Mouse (Mus musculus) ES-E14 (cell line): Measurements from ENCODE around the gene Selenov. TPM values are rescaled to one million over a fixed set of nuclear protein-coding genes. Genes with fewer than 3 reads are reported as not detected.

Experiments
- DNase-seq: peaks from one replicate; pipeline ENCODE4 v3.0.0-alpha.2; 2013; ENCODE audit warnings: low read depth, low spot score
- H3K27ac ChIP-seq: 2 replicates; pipeline ENCODE4 v1.5.1; 2012; ENCODE audit warnings: low read depth, mild to moderate bottlenecking, low read length, moderate library complexity, mixed read lengths; ENCODE audit not compliant: poor library complexity, insufficient read depth, severe bottlenecking
- H3K36me3 ChIP-seq: 2 replicates; pipeline ENCODE4 v1.6.1; 2012; ENCODE audit warnings: mild to moderate bottlenecking, low read length, moderate library complexity, mixed read lengths; ENCODE audit not compliant: control insufficient read depth, poor library complexity, insufficient read depth, severe bottlenecking
- H3K4me1 ChIP-seq, 2 experiments: fragments of 150-350 bp in 1 of 2; sonication (generic) in 1 of 2; 2 replicates each; pipeline ENCODE4 v1.6.1; 2012; ENCODE audit warnings: low read length in 2 of 2, mild to moderate bottlenecking in 1 of 2, mixed read lengths in 1 of 2; ENCODE audit not compliant: control insufficient read depth in 2 of 2, insufficient read depth in 2 of 2, poor library complexity in 1 of 2
- H3K4me3 ChIP-seq, 2 experiments: fragments of 150-350 bp in 1 of 2; sonication (generic) in 1 of 2; 2 replicates each; pipeline ENCODE4 v1.5.1; 2012; ENCODE audit warnings: low read length in 2 of 2, low read depth in 1 of 2, mild to moderate bottlenecking in 1 of 2, mixed read lengths in 1 of 2; ENCODE audit not compliant: insufficient read depth in 1 of 2, poor library complexity in 1 of 2, severe bottlenecking in 1 of 2
- H3K9ac ChIP-seq: 2 replicates; pipeline ENCODE4 v1.6.1; 2012; ENCODE audit warnings: low read depth, mild to moderate bottlenecking, low read length, mixed read lengths; ENCODE audit not compliant: poor library complexity, insufficient read depth, severe bottlenecking
- H3K9me3 ChIP-seq: fragments of 150-350 bp; sonication (generic); 2 replicates; pipeline ENCODE4 v1.6.1; 2012; ENCODE audit warnings: low read depth, mild to moderate bottlenecking, low read length; ENCODE audit not compliant: control insufficient read depth, insufficient read depth
- CHD2 ChIP-seq: IDR thresholded peaks from 2 replicates; pipeline ENCODE4 v1.6.1; 2014; ENCODE audit warnings: mild to moderate bottlenecking, low read depth, low read length, inconsistent platforms
- HCFC1 ChIP-seq: IDR thresholded peaks from 2 replicates; pipeline ENCODE4 v1.6.1; 2012; ENCODE audit warnings: low read length, inconsistent platforms, borderline replicate concordance; ENCODE audit not compliant: insufficient read depth
- MAFK ChIP-seq: IDR thresholded peaks from 2 replicates; pipeline ENCODE4 v1.6.1; 2014; ENCODE audit warnings: mild to moderate bottlenecking, low read depth, low read length, inconsistent platforms; ENCODE audit not compliant: insufficient read depth
- ZC3H11A ChIP-seq: IDR thresholded peaks from 2 replicates; pipeline ENCODE4 v1.6.1; 2012; ENCODE audit warnings: low read depth, mild to moderate bottlenecking, inconsistent platforms, low read length, borderline replicate concordance
- ZNF384 ChIP-seq: IDR thresholded peaks from 2 replicates; pipeline ENCODE4 v1.6.1; 2012; ENCODE audit warnings: low read depth, low read length, inconsistent platforms
- in situ Hi-C, 2 experiments: fragments of 600-800 bp; cut with MboI; formaldehyde crosslinking; loops; one replicate each; pipeline ENCODE4 v1.15.1; 2025; ENCODE audit warnings: low sequenced_read_pairs in 2 of 2, inconsistent platforms in 1 of 2; ENCODE audit not compliant: unreplicated experiment in 2 of 2
- total RNA-seq: library from RNA; depleted of rRNA; stranded (reverse); fragments of 300-350 nt; gene quantifications from 2 replicates; pipeline ENCODE4 v1.2.3, GENCODE M21; 2012

The Selenov gene
- total RNA-seq, 1 experiment: 0.58 TPM

- no peak for TF ChIP-seq ZNF384
- no peak for TF ChIP-seq MAFK
- TF ChIP-seq HCFC1: no peak
- TF ChIP-seq CHD2: no peak
- TF ChIP-seq ZC3H11A: no peak
- H3K4me1 ChIP-seq: peaks cover 1% of the 10 kb centered on the region in 2 experiments; a peak in 1 of 4 replicates
- in situ Hi-C loops: no loop called here
- H3K36me3 ChIP-seq: no peaks in the 10 kb centered on the region
- no peak overlapping the region for H3K4me3 ChIP-seq
- no peak overlapping the region for H3K27ac ChIP-seq
- H3K9ac ChIP-seq: no peak overlapping the region
- H3K9me3 ChIP-seq: no peaks in the 10 kb centered on the region
- DNase-seq: no peak
Observed at GRCm38 (mm10) chr7:28280630-28281029, 10.4 kb downstream of the Selenov start.

GRCm38 (mm10) chr7:28278279-28278652, 12.7 kb downstream of the Selenov start:
- peak overlapping the region; percentile 58 to 85 for H3K4me3 ChIP-seq
- no peak overlapping the region; the same call in 1 of the 2 replicates for H3K27ac ChIP-seq
- H3K9me3 ChIP-seq: no peaks in the 10 kb centered on the region
- DNase-seq: no peak
- TF ChIP-seq ZNF384 (no peak), HCFC1 (0 out of 2 replicates have a peak, but pooled peaks have one; percentile 0)
- H3K9ac ChIP-seq: peak overlapping the region; percentile 96
- in situ Hi-C loops: no loop called here
- H3K4me1 ChIP-seq: peaks cover 1% of the 10 kb centered on the region in 2 experiments; a peak in 1 of 4 replicates
- no peaks in the 10 kb centered on the region for H3K36me3 ChIP-seq

GRCm38 (mm10) chr7:28277615-28278278, 13.2 kb downstream of the Selenov start, which contains the start of gene Eid2b:
Eid2b (plus strand) TSS chr7:28277739.
- Histone ChIP-seq H3K36me3 (no peaks in the 10 kb centered on the region), H3K4me3 (peak within 1 kb of the TSS; percentile 58 to 85), H3K9ac (peak within 1 kb of the TSS; percentile 96), H3K9me3 (no peaks in the 10 kb centered on the region), H3K27ac (peak within 1 kb of the TSS; percentile 59), H3K4me1 (peaks cover 1% of the 10 kb centered on the region in 2 experiments; a peak in 1 of 4 replicates)
- no peak for TF ChIP-seq ZNF384
- no peak for TF ChIP-seq ZC3H11A
- TF ChIP-seq CHD2: no peak
- TF ChIP-seq HCFC1: no peak; the same call in 1 of the 2 replicates
- no peak for TF ChIP-seq MAFK
- in situ Hi-C loops: no loop called here
- DNase-seq: peak; percentile 87

GRCm38 (mm10) chr7:28277237-28277614, 13.8 kb downstream of the Selenov start:
- Histone ChIP-seq H3K4me3 (no peak overlapping the region), H3K9ac (no peak overlapping the region), H3K4me1 (peaks cover 1% of the 10 kb centered on the region in 2 experiments; a peak in 1 of 4 replicates), H3K9me3 (no peaks in the 10 kb centered on the region), H3K27ac (no peak overlapping the region), H3K36me3 (no peaks in the 10 kb centered on the region)
- no peak for DNase-seq
- TF ChIP-seq CHD2 (no peak), HCFC1 (no peak), ZNF384 (no peak), MAFK (no peak), ZC3H11A (no peak)
- in situ Hi-C loops: no loop called here
